In genomic region chr17:25808789-25809605, GRCm38 (mm10) we compare ENCODE assay signal across 8 mouse cellular contexts. TPM values are rescaled to one million over a fixed set of nuclear protein-coding genes. Genes with fewer than 3 reads are reported as not detected.
A peak's percentile ranks its signal among the peaks of the same experiment; 100 is the strongest.
DNase-seq lines count a peak whose midpoint lies in the region; ATAC-seq and TF ChIP-seq lines count a peak whose summit lies in the region.

Fbxl16 (plus strand) TSS chr17:25809085.

- H3K9me3 ChIP-seq in limb, embryonic 10.5 days (replicated peaks): no peaks in the 10 kb centered on the region
- no peaks in the 10 kb centered on the region for H3K9me3 ChIP-seq in midbrain, embryonic 13.5 days

- H3K9ac ChIP-seq in midbrain, embryonic 13.5 days (replicated peaks): peak within 1 kb of the TSS; percentile 96

- ATAC-seq in granulocyte monocyte progenitor cell, adult 5-6 weeks (replicated peaks; ENCODE audit: poor library complexity, severe bottlenecking): peak; percentile 16; the same call in 1 of the 2 replicates
- ATAC-seq in midbrain, embryonic 13.5 days: peak; percentile 77

- peaks cover 26% of the 10 kb centered on the region for H3K4me1 ChIP-seq in limb, embryonic 10.5 days
- H3K4me1 ChIP-seq in midbrain, embryonic 13.5 days (replicated peaks): peaks cover 51% of the 10 kb centered on the region
- H3K4me1 ChIP-seq in testis, adult 2 months (ENCODE audit: control insufficient read depth, insufficient read depth, low read length): peaks cover 13% of the 10 kb centered on the region

- intact Hi-C loops in gastrocnemius, adult 2 months (cut with DNase I): no loop called here

- H3K36me3 ChIP-seq in limb, embryonic 10.5 days: no peaks in the 10 kb centered on the region
- no peaks in the 10 kb centered on the region for H3K36me3 ChIP-seq in midbrain, embryonic 13.5 days
- no peaks in the 10 kb centered on the region for H3K36me3 ChIP-seq in testis, adult 2 months (ENCODE audit: control insufficient read depth, insufficient read depth, low read length)

- H3K4me2 ChIP-seq in midbrain, embryonic 13.5 days (replicated peaks): peak within 1 kb of the TSS; percentile 88

- H3K27ac ChIP-seq in gastrocnemius, adult 2 months: peak within 1 kb of the TSS; percentile 24; the same call in 1 of the 2 replicates
- H3K27ac ChIP-seq in limb, embryonic 10.5 days: peak within 1 kb of the TSS; percentile 70
- H3K27ac ChIP-seq in midbrain, embryonic 13.5 days: peak within 1 kb of the TSS; percentile 99
- no peak within 1 kb of the TSS for H3K27ac ChIP-seq in testis, adult 2 months (ENCODE audit: control insufficient read depth, insufficient read depth, low read depth, low read length)

- H3K27me3 ChIP-seq in limb, embryonic 10.5 days (ENCODE audit: low read depth, poor library complexity, severe bottlenecking): peaks cover 72% of the 10 kb centered on the region
- peaks cover 6% of the 10 kb centered on the region; the same call in 1 of the 2 replicates for H3K27me3 ChIP-seq in midbrain, embryonic 13.5 days
- no peaks in the 10 kb centered on the region for H3K27me3 ChIP-seq in testis, adult 2 months (ENCODE audit: control insufficient read depth, insufficient read depth, low read length)

- under 1% methylated on average over 93 of the region's 100 CpGs for WGBS in limb, embryonic 10.5 days
- WGBS in midbrain, embryonic 13.5 days: under 1% methylated on average over 76 of the region's 100 CpGs

- peak; percentile 83 for DNase-seq in gastrocnemius, adult 2 months
- no peak for DNase-seq in gastrocnemius, adult 18-20 months (ENCODE audit: low spot score)
- DNase-seq in cerebellum, postnatal 4 days (ENCODE audit: low spot score in 2 of 2): peak; percentile 74 to 90
- DNase-seq in kidney, adult 18-20 months: peak; percentile 80
- peak; percentile 78 for DNase-seq in limb, embryonic 10.5 days (ENCODE audit: low spot score)

- peak within 1 kb of the TSS; percentile 82 for H3K4me3 ChIP-seq in gastrocnemius, adult 2 months
- H3K4me3 ChIP-seq in limb, embryonic 10.5 days: peak within 1 kb of the TSS; percentile 77
- H3K4me3 ChIP-seq in midbrain, embryonic 13.5 days (replicated peaks): peak within 1 kb of the TSS; percentile 88
- peak within 1 kb of the TSS; percentile 52 for H3K4me3 ChIP-seq in testis, adult 2 months (ENCODE audit: control insufficient read depth, low read depth, low read length)

- no peak for TF ChIP-seq POLR2A in testis, adult 2 months (IDR thresholded peaks at IDR 0.05; ENCODE audit: control insufficient read depth, low read depth, low read length)

- TF ChIP-seq CTCF in gastrocnemius, adult 2 months (IDR thresholded peaks at IDR 0.05): peak; percentile 51
- TF ChIP-seq CTCF in testis, adult 2 months (IDR thresholded peaks at IDR 0.05; ENCODE audit: control insufficient read depth, insufficient read depth, insufficient replicate concordance, low read depth, low read length): no peak

RNA-seq across cellular contexts. Expression of gene Fbxl16, which starts in this region (rescaled TPM):
- 1 to 10 TPM; 1.4 to 2.2 TPM for total RNA-seq in gastrocnemius, adult 2 months (2021)
- under 1 TPM; 0.62 to 0.91 TPM for total RNA-seq in gastrocnemius, adult 18-20 months (2021)
- total RNA-seq in granulocyte monocyte progenitor cell, adult 5-6 weeks (2014; fragmentation: Nextera tagmentation): not detected in 2 replicates
- not detected in 2 replicates for total RNA-seq in granulocyte monocyte progenitor cell, adult 5-6 weeks (2017)
- 1.0 and 1.5 TPM in 2 replicates for polyA plus RNA-seq in limb, embryonic 10.5 days (2016; fragmentation: Nextera tagmentation; extraction: Ambion mirVana)
- 32.4 and 35.2 TPM in 2 replicates for polyA plus RNA-seq in midbrain, embryonic 13.5 days (2015; fragmentation: Nextera tagmentation; extraction: Ambion mirVana)
- 6.2 and 7.1 TPM in 2 replicates for polyA plus RNA-seq in testis, adult 2 months (2012; rRNA removed)

Comparison
In these comparisons a context has a peak if more than half of its experiments do, and no peak if none do; other contexts are left out.
1. Peak in ATAC-seq in granulocyte monocyte progenitor cell, adult 5-6 weeks; RNA of the gene not detected or under 1 TPM.